Mouse (Mus musculus) bone marrow macrophage, adult 2 months (primary cell): ENCODE results near the gene Btg4.

Experiments
- CTCF ChIP-seq: IDR thresholded peaks from 2 replicates; pipeline ENCODE4 v1.5.1; 2012; ENCODE audit warnings: low read depth, mild to moderate bottlenecking, low read length, moderate library complexity
- POLR2A ChIP-seq: IDR thresholded peaks from 2 replicates; pipeline ENCODE4 v1.6.1; 2012; ENCODE audit warnings: mild to moderate bottlenecking, low read depth, low read length, borderline replicate concordance

GRCm38 (mm10) chr9:51042136-51042535 lies 18.6 kb upstream of the Btg4 start:
- TF ChIP-seq CTCF (no peak), POLR2A (no peak)
